Mouse (Mus musculus): ENCODE measurements around the gene Aicda.
A peak's percentile ranks its signal among the peaks of the same experiment; 100 is the strongest.
"Not testable (repeated sequence)": the region's sequence is repeated elsewhere in the genome, so short reads cannot be mapped to it uniquely, and the experiment has no call there.

The Aicda gene

DNA sequence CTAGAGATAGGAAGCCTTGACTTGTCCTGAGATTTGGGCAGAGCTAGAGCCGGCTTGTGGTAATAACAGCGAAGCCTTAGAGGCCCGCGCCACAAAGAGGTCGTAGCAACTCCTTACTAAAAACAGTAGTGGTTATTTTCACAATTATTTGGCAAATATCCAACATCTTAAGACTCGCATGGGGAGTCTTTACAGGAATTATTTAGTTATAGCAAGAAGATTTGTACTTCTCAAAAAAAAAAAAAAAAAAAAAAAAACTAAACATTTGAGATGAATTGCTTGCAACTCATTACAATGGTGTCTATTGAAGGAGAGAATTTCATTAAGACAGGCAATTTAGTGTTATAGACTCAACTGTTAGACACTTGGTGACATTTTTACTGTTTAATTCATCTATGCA, 501 bp downstream of the Aicda start:
- DNase-seq (ENCODE audit: low spot score in 2 of 2): no peak

DNA sequence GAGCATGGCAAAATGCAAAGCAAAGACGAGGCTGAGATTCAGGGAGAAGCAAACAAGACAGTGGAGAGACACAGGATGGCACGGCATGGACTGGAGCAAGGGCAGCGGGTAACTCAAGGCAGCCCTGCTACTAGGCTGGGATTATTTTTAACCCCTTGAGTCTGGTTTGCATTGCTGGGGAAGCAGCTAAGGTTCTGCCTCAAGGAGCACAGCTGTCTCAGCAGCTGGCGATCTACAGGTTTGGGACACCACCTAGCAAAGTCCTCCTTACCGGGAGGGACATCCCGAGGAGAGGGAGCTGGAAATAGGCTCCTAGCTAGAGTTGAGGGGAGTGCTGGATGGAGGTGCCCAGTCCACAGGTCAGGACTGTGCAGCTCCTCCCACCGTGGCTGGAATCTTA, 1.7 kb downstream of the Aicda start:
- no peak for DNase-seq (ENCODE audit: low spot score in 2 of 2)

DNA sequence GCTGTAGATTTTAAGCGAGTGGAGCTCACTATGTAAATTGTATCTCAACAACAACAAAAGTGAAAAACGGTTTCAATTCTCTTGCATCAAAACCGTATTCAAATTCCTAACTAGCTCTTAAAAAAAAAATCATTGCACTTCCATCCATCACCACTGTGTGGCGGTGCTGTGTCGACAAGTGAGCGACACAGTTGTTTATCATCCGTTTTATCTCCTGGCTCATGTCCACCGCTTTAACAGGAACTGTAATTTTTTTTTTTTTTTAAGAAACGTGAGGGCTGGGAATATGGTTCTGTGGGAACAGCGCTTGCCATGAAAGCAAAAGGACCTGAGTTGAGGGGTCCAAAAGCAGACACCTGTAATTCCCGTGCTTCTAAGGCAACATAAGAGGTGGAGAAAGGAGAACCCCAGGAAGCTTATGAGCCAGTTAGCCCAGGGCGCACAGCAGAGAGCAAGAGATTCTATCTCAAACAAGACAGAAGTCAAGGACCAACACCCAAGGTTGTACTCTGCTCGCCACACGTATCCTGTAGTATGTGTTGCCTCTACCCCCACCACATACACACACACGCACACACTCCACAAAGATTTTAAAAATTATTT, 3.5 kb downstream of the Aicda start:
- peak; percentile 69 to 85 for DNase-seq (ENCODE audit: low spot score in 2 of 2)

DNA sequence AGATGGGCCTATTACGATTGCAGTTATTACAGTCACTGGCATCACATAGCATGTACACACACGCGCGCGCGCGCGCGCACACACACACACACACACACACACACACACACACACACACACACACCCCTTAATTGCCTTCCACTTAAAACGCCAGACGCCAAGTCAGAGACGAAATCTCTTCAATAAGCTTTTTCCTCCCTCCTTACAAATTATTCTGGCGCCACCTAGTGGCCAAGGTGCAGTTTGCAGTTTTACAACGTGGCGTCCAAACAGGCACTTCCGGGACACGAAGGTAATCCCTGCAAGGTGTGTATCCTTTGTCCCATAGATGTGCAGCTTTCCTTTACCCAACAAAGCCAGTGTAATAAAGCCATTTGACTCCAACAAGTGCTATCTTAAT, 6.8 kb downstream of the Aicda start:
- DNase-seq (ENCODE audit: low spot score in 2 of 2): peak; percentile 74 to 91

DNA sequence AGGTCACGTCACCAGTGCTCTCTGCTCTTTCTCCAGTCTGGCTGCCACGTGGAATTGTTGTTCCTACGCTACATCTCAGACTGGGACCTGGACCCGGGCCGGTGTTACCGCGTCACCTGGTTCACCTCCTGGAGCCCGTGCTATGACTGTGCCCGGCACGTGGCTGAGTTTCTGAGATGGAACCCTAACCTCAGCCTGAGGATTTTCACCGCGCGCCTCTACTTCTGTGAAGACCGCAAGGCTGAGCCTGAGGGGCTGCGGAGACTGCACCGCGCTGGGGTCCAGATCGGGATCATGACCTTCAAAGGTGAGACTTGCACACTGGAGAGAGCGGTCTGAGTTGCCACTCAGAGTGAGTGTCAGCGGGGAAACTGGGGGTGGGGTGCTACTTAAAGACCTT, 7.4 kb downstream of the Aicda start:
- DNase-seq (ENCODE audit: low spot score in 2 of 2): peak in 1 of 2 experiments; percentile 64

DNA sequence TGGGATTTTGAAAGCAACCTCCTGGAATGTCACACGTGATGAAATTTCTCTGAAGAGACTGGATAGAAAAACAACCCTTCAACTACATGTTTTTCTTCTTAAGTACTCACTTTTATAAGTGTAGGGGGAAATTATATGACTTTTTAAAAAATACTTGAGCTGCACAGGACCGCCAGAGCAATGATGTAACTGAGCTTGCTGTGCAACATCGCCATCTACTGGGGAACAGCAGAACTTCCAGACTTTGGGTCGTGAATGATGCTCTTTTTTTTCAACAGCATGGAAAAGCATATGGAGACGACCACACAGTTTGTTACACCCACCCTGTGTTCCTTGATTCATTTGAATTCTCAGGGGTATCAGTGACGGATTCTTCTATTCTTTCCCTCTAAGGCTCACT, 8.9 kb downstream of the Aicda start:
- DNase-seq (ENCODE audit: low spot score in 2 of 2): peak; percentile 53 to 78

DNA sequence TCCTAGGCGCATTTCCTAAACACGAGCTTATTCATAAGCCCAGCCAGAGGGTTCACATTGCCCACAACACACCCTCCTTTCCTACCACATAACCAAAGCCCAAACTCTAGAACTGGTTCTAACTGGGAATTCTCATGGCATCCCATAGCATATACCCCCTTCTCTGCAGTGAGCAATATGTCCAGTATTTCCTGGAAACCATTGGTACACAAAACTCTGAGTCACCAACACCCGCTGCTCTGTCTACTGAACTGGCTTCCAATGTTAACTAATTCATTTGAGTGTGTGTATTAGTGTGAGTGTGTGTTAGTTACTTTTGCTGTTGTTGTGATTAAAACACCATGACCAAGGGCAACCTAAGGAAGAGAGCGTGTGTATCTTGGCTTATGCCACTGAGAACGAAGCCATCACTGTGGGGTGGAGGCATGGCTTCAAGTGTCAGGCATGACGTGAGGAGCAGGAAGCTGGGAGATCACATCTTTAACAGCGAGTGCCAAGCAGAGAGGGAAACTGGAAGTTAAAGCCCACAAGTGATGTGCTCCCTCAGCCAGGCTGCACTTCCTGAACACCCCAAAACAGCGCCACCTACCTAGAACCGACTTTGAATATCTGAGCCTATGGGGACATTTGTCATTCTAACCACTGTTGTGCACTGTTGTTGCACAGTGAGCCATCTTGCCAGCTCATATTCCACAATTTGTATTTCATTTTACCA, 11.6 kb downstream of the Aicda start:
- DNase-seq (ENCODE audit: low spot score in 2 of 2): no peak

DNA sequence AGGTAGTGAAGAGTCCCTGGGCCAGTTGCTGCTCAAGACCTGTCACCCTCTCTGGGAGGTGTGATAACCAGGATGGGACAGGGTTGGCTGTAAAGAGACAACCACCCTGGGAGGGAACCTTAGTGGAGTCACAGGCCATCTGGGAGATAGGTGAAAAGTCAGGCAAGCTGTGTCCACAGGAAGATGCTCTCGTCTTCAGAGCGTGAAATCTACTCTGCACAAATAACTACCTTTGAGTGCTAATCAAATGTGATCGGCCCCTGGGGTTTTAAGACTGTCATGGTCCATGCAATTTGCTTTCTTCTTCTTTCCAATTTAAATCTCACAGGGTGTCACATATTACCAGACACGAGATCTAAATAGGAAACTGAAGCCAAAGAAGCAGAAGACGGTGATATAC, 15.5 kb downstream of the Aicda start:
- DNase-seq (ENCODE audit: low spot score in 2 of 2): no peak

DNA sequence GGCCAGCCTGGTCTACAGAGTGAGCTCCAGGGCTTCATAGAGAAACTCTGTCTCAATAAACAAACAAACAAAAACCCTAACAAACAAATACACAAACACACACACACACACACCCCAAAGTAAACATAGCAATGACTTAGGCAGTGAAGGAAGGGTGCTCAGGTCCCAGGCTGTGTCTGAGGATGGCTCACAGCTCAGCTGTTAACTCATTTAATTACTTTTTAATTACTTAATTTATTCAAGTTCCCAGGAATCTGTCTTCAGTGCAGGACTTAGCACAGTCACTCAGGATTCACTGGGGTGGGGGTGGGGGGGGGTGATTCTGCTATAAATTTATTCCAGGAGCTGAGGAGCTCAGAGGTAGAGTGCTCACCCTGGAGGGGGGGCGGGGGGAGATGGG, 16.2 kb downstream of the Aicda start:
- no peak for DNase-seq (ENCODE audit: low spot score in 2 of 2)

DNA sequence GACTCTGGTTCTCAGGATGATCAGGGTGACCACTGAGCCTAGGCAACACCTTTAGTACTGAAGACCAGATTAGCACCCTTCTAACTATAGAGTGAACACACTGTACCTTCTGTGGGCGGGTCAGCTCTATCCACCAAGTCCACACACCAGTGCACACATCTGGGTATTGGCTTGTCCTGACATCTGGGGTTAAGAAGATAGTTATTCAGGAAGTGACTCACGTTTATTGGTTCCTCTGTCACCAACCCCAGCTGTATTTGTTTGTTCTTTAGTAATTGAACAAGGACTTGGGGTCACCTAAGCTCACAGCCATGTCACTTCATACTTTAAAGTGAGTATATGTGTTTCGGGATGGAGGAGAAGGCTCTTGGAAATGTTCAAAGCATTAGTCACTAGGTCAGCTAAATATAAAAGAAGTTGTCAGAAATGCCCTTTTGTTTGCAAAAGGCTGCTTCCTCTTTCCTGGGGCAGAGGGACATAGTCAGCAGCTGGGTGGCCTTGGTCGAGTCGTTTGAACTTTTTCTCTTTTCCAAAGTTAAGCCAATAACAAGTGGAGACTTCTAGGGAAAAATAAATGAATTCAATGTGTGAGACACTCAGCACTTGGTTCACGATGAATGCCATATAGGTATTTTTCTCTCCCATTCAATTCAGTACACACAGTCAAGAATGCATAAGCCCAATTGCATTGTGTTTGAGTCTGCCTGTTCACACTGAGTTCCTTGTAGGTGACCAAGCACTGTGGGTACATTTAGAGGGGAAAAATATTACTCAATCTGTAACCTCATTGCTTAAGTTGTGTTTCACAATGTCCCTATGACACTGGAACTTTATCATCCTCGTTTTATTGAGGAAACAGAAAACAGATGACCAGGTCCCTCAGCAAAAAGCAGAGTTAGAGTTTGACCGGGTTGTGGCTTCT, 17.4 kb downstream of the Aicda start:
- DNase-seq (ENCODE audit: low spot score in 2 of 2): peak in 1 of 2 experiments; percentile 22

DNA sequence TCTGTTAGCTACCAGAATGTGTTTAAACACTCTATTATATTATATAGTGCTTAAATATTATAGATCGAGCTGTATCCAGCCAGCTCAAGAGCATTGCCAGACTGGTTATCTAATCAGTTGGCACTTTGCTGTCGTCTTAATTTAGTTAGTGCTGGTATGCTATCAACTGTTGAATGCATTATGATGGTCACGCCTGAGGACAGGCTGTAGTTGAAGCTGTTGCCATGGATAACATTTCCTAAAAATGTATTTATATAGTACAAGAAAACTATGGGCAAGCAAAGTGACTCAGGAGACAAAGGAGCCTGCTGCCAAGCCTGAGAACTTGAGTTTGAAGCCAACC, 18.0 kb downstream of the Aicda start:
- DNase-seq (ENCODE audit: low spot score in 2 of 2): no peak

DNA sequence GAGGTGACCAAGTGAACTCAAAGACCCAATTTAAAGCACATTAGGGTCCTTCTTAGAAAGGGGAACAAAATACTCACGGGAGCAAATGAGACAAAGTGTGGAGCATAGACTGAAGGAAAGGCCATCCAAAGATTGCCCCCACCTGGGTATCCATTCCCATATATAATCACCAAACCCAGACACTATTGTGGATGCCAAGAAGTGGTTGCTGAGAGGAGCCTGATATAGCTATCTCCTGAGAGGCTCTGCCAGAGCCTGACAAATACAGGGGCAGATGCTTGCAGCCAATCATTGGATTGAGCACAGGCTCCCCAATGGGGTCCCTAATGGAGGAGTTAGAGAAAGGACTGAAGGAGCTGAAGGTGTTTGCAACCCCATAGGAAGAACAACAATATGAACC, 21.4 kb downstream of the Aicda start:
- not testable (repeated sequence) for DNase-seq (ENCODE audit: low spot score in 2 of 2)

DNA sequence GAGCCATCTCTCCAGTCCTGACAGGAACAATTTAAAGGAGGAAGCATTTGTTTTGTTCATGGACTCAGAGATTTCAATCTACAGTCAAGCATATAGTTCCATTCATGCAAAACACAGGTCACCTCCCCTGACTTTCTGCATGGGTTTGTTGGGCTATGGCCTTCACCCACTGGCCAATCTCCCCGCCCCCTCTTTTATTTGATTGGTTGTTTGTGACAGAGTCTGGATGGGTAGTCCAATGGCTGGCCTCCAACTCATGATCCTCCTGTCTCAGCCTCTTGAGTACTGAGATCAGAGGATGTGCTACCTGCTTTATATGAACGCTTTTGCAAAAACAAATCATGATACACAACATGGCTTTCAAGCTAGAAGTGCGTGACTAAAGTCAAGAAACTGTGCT, 23.4 kb downstream of the Aicda start:
- no peak for DNase-seq (ENCODE audit: low spot score in 2 of 2)

DNA sequence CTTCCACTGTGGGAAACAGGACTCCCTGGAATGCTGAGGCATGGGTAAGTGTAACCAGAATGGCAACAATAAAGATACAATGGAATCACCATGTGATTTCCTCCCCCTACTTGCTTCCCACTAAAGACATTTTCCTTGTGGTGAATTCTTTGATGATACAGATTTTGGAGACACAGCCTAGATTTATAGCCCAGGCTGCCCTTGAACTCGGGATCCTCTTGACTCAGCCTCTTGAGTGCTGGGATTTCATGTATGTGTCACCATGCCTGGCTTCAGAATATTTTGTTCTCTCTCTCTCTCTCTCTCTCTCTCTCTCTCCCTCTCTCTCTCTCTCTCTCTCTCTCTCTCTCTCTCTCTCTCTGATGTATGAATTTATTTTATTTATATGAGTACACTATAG, 25.5 kb downstream of the Aicda start:
- no peak for DNase-seq (ENCODE audit: low spot score in 2 of 2)

DNA sequence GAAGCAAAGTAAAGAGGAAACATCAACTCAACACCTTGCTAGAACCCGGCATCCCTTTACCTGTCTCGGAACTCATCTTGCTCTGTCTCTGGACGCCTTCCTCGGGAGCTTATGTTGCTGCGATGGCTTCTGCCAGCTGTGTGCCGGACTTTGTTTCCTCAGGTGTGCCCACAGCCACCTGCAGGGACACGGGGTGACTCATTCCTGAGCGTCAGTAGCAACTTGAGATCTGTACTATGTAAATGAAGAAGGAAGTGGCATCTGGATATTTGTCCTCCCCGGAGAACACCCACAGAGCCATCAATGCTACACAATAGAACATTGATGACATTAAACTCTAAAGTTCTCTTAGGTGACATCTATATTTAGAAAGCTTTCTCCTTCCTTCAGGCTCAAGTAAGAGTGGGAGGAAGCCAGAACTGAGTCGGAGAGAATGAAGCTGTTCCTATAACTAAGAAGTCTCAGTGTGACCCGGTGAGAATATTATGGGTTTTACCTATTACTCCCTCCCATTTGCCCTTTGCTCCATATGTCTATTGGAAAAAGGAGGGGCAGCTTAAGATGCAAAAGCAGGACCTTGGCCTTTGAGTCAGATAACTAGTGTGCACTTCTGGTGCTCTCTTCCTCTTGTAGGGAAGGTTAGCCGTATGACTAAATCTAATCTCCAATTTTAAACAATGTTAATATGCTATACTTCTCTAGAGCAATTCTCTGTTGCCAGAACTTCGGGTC, 37.6 kb downstream of the Aicda start:
- DNase-seq (ENCODE audit: low spot score in 2 of 2): no peak

DNA sequence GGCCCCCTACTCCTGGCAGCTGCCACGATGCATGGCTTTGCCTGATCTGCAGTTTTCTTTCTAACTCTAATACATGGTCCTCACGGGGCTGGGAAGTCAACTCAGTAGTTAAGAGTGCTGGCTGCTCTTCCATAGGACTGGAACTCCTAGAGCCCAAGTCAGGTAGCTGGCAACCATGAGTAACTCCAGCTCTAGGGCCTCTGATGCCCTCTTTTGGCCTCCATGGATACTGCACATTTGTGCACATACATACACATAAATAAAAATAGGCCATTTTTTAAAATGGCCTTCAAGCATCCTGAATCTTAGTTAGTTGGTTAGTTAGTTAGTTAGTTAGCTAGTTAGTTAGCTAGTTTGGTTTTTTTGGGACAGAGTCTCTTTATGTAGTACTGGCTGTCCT, 39.3 kb downstream of the Aicda start:
- DNase-seq (ENCODE audit: low spot score in 2 of 2): no peak

DNA sequence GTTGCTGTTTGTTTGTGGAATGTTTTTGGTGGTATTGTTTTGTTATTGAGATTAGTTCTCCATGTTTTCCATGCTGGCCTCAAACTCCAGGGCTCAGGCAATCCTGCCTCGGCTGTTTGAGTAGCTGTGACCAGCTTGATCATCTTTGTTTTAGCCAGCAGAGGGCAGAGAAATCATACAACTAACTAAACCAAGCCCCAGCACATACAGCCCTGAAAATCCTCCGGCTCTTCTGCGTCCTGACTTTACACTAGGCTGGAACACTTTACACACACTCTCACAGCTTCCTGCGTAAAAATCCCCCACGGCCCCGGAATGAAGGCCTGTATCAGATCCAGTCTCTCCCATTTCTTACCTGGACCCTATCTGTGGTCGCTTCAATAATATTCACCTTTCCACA, 42.0 kb downstream of the Aicda start:
- DNase-seq (ENCODE audit: low spot score in 2 of 2): peak in 1 of 2 experiments; percentile 32

DNA sequence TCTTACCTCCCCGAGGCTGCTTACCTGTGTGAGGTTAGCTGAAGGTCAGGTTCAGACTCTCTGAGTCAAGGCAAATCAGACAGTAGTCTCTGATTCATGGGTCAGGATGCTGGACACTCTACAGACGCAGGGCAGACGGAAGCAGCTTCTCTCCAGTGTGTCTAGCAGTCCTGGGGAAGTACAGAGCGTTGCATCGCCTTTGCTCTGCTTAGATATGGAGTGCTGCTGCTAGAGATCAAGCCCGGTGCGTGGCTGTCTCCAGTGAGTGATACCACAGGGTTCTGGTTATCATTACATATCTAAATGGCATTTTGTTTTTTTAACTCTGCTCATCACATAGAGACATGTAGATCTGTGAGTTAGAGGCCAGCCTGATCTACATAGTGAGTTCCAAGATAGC, 43.0 kb downstream of the Aicda start:
- DNase-seq (ENCODE audit: low spot score in 2 of 2): peak in 1 of 2 experiments; percentile 47

DNA sequence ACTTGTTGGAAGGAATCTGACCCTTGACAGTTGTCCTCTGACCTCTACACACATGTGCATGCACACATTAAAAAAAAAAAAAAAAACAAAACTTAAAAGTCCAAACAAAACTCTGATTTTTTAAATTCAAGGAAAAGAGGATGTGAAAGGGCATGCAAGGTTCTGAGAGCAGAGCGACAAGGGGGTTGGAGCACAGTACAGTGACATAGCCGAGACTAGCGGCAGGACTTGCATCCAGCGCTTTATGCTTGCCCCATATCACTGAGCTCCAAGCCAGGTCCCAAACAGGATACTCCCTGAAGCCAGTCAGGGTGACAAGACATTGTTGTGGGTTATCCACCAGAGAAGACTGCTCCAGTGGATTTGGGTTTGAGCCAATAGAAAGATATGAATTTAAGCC, 44.4 kb downstream of the Aicda start:
- no peak for DNase-seq (ENCODE audit: low spot score in 2 of 2)

DNA sequence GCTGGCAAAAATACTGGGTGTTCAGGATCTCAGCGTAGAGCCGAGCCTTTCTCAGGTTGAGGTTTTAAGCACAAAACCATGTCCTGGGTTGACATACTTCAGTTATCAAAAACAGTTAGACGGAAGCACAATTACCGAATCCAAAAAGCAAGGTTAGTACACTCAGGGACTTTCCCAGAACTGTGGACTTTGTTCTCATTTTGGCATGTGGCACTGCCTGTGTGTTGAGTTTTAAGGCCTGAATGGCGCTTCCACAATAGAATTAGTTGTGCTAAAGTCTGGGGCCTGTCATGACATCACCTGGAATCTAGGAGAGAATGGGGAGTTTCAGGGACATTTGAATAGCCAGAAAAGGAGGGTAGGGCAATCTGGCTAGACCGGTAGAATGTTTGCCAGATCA, 44.8 kb downstream of the Aicda start:
- DNase-seq (ENCODE audit: low spot score in 2 of 2): no peak

DNA sequence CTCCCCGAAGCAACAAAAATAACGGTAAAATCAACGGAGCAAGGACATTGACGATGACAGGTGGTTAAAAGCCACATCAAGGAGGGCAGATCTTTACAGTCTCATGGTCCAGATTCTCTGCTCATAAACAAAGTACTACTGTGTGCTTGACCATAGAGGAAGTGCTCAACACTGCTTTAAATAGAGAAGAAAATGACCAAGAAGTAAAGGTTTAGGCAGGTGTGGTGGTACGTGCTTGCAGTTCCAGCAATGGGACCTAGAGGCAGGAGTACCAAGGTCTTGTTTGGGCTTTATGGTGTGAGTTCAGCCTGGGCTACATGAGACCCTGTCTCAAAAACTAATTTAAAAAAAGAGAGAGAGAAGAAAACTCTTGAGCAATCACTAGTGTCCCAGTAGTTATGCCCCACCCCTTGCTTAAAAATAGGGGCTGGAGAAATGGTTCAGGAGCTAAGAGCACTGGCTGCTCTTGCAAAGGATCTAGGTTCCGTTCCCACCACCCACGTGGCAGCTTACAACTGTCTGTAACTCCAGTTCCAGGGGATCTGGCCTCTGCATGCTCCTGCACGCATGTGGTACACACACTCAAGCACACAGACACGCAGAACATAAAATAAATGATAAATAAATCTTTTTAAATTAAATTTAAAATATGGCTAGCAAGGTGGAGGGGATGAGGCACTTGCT, 45.6 kb downstream of the Aicda start:
- no peak for DNase-seq (ENCODE audit: low spot score in 2 of 2)
